Mouse (Mus musculus) layer of hippocampus, adult 8-10 months (tissue): ENCODE results near the gene Catsper3. TPM values are rescaled to one million over a fixed set of nuclear protein-coding genes. Genes with fewer than 3 reads are reported as not detected.

Experiments used
- DNase-seq, 2 experiments: peaks; one replicate each; pipeline ENCODE4 v3.0.0; 2022; ENCODE audit warnings: low spot score in 2 of 2
- total RNA-seq, 4 experiments: library from RNA; stranded (reverse); gene quantifications; 2 replicates each; pipeline ENCODE4 v1.2.4; 2022

The Catsper3 gene
- under 1 TPM; 0.29 to 0.64 (median 0.48) TPM for total RNA-seq

DNA sequence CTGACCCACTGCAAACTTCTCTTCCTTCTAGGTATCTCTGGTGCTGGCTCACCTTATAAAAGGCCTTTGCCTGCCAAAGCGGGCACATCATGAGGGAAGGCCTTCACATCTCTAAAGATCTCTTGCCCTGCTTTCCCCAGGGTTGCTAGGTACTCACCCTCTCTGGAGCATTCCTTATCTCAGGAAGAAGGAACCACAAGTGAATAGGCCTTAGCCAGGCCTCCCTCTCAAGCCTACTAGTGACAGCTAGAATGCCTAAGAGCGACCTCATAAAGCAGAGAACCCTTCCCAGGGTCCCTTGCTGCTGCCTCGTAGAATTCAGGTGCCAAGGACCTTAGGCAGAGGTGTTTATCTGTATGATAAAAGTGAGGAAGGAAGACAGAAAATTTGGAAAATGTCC lies at the start of gene Catsper3:
Gene Catsper3, plus strand, starts transcription at position 301 of the 400 bp plus-strand sequence.
- DNase-seq: no peak

DNA sequence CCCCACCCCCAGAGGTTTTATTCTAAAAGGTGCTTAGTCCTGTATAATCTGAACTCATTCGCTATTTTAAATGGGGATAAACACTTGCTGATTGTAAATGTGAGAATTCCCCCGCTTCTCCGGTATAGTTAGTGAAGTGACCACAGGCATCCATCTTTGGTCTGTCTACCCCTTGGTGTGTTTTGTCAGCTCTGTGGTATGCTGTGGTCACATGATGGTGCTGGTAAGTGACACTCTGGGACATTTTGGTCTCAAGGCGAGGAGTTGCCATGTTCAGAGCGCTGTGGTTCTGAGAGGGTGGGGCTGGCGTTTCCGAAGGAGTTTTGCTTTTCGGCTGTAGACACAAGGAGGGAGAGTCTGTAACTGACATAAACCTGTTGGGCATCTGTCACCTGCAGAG lies 46.5 kb upstream of the Catsper3 start:
- DNase-seq: no peak

DNA sequence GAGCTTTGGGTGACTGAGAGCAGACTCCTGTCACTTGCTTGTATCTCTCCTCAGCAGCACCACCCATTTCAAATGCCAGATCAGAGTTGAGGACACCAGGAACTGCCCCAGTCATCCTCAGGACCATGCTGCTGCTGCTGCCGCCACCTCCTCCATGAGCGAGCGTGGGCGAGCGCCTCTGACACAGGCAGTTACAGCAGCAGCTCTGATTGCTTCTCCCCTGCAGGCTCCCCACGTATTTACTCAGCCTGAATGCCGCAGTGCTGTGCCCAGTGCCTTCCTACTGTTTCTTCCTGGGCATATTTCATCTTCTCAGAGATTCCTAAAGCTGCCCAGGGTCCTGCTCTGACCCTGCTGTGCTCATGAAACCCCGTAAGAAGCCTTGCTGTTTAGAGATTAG lies 42.1 kb upstream of the Catsper3 start:
- DNase-seq: no peak

DNA sequence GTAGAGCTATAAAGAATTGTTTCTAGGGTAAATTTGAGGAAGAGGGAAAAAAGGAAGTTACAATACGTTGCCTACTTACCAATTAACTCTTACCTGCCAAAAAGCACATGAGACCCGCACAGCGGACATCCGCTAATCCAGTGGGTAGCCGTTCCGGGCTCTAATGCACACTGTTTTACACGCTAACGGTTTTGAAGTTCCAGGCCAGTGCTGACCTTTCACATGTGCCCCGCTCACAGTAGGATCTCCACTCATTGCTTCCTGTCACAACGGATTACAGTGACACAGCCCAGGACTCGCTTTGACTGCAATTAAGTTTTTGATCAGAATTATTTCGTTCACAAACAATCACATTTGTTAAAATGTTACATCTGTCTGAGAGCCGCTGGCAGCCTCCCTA lies 30.0 kb upstream of the Catsper3 start:
- DNase-seq: no peak

DNA sequence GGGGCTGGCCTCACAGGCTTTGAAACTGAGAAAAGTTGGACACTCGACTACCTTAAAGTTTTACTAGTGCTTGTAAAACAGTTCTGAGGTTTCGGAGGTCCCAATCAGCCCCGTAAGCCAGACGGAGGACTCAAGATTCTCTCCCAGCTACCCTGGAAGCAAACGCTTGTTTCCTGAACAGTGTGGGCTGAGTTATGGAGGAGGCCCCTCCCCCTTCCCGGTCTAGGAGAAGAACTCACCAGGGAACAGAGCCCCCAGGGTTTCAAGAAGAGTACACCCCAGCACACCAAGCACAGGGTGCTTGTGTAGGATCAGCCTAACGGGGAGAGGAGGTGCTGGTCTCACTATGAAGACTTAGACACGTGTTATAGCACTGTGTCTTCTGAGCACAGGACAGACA lies 27.6 kb upstream of the Catsper3 start:
- no peak for DNase-seq

DNA sequence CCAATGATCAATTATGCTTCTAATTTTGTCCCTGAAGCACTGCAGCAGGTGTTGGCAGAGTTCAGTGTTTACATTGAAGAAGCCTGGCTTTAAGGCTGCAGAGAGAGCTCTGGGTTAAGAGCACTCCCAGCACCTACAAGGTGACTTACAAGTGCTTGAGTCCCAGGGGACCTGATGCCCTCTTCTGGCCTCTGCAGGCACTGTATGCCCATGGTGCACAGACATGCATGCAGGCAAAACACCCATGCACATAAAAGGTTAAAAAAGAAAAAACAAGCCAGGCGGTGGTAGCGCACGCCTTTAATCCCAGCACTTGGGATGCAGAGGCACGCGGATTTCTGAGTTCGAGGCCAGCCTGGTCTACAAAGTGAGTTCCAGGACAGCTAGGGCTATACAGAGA lies 26.7 kb upstream of the Catsper3 start:
- DNase-seq: no peak

DNA sequence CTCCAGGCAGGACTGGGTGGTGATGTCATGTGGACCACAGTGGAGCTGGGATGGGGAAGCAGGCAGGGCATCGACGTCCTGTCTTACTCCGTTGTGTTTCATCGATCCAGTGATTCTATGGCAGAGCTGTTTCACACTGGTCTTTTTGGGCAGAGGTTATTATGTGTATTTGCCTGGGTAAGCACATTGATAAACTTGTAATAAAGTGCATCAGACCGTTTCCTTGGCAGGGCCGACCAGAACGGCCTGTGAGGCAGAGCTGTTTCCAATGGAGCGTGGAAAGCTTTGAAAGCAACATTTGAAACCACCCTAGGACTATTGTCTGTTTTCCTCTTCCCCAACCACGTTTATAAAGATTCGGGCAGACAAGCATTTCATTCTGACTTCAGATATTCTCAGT lies 23.8 kb upstream of the Catsper3 start:
- no peak for DNase-seq

DNA sequence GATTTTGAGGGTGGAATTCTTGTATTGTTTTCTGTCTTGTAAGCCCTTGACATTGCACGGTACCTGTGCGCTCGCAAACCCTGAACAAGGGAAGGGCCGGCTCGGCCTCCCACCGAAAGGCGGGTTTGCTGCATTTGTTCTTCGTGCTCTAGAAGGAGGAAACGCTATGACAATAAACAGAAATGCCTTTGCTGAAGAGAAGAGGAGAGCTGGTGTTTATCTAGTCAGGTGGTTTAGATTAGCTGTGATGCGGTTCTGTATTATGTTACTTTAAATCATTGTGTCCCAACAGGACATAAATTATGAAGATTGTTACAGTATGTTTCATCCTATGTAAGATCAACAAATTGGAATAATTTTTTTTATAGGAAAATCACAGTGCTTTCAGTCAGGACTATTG lies 22.9 kb upstream of the Catsper3 start:
- DNase-seq: no peak

DNA sequence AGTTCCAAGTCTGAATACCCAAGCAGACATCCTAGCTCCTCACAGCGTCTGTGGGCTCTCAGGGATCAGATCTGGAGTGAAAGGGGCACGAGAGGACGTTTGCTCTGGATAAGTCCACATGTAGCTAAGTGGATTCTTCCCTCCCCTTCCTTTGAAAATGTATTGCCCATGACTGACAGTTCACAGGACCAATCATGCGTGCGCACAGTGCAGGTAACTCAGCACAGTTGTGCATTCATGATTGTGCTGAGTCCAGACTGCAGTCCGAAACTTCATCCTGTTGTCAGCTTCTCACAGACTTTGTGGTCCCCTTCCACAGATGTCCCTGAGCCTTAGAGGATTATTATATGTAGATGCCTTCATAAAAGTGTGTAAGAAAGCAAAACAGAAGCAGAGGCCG lies 10.0 kb upstream of the Catsper3 start:
- DNase-seq: no peak

DNA sequence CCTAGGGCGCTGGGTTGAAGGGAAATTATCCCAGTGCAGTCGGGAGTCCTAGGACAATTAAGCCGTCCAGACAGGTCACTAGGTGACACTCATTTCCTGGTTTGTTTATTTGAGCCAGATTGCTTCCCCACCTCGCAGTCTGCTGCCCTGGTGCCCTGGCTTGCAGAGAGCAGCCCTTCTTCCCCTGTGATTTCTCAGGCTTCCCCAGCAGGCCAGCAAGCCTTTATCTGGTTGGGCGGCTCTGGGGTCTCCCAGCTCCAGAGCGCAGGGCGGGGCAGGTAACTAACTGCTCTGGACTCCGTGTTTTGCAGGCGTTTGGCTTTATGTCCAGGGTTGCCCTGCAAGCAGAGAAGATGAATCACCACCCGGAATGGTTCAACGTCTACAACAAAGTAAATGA lies 9.3 kb upstream of the Catsper3 start:
- no peak for DNase-seq

DNA sequence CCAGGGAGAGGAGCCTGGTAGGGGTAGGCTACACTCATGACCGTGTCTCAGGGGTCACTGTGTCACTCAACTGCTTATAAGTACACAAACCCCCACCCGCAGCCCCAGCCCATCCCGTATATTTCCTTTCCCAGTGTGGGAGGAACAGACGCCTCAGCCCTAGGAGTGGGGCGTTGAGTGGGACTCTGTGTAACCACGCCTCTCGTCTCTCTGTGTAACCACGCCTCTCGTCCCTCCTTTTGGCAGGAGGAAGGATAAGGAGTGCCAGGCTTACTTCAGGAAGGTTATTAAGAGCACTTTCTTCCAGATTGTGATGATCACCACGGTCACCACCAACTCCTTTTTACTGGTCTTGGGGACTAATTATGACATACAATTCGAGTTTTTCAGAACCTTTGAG lies 1.8 kb downstream of the Catsper3 start:
- no peak for DNase-seq

DNA sequence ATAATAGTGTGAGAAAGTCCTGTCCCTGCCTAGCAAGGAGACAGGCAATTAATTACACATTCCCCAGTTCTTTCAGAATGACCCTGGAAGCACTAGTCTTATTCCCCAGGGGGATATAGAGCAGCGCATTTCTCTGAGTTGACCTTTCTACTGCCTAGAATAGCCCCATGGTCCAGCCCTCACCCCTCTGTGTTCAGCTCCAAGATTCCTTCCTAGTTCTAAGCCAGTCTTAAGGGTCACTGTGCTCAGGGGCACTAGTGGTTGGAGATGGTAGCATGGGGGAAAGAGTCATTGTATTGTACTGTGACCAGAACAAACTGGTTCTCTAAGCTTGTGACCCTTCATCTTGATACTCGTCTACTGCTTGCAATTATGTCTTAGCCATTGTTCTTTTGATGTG lies 16.9 kb downstream of the Catsper3 start:
- no peak for DNase-seq

DNA sequence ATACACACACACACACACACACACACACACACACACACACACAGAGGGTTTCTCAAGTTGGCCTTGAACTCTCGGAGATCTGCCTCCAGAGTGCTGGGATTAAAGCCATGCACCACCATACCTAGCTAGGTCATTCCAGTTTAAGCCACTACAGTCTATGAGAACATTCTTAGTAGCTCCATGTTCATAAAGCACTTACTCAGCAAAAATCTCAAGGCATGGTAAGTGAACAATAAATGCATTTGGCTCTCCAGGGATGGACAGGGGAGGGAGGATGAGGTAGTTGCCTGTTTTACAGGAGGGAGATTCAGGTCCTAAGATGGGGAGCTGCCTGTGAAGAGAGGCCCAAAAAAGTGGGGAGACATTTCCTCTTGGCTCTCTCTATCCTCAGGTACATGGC lies 19.6 kb downstream of the Catsper3 start:
- no peak for DNase-seq

DNA sequence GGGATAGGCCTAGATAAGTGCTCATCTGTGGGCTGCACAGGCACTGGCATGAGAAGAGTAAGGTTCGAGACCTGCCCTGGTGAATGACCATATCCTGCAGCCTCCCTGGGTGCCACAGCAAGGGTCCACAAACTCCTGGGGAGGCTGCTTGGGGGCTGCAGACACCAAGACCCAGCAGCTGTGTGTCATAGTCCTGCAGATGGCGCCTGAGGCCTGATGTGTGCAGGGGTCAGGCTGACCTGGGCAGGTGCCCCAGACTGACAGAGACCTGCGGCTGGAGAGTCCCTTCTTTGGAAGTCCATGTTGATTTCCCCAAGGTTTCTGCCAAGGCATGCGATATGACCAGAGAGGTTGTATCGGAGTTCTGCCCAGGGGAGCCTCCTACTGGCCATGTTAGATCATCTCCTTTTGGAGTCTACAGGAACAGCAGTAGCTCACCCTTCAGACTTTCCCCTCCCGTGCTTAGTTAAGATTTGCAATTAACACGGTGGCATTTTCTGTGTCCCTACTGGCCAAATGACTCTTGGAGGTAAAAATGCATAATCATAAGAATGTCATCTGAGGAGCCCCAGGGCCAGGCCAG lies 24.8 kb downstream of the Catsper3 start:
- no peak for DNase-seq

DNA sequence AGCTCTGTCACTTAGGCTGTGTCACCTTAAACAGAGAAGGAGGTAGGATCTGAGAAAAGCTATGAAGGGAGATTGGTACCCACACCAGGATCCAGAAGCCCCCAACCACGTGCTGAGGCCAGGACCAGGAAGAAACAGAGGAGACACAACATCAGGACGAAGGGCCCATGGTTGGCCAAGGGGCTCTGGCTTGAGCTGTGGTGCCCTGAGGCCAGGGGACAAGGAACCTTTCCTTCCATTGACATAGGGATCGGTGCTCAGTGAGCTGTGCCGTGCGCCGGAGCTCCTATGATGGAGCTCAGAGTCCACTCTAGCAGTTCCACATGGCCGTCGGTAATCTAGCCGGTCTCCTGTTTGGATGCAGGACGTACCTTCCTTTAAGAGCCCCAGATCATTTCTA lies 25.3 kb downstream of the Catsper3 start:
- DNase-seq: no peak

DNA sequence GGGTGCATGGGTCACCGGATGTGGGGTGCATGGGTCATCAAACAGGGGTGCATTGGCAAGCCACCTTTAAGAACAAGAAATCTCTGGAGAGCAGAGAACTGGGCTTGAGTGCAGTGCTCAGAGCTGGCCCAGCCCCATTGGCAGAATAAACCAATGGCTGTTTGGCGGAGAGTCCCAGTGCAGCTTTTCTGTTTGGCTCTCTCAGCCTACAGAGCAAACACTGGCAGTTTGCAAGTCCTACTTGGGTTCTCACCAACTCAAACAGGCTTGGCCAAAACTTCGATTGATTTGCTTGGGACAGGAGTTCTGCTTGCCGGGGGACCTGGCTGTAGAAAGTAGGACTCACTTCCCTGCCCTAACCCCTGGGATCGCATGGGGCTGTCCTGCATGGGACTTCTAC lies 26.6 kb downstream of the Catsper3 start:
- peak in 1 of 2 experiments; percentile 20 for DNase-seq

DNA sequence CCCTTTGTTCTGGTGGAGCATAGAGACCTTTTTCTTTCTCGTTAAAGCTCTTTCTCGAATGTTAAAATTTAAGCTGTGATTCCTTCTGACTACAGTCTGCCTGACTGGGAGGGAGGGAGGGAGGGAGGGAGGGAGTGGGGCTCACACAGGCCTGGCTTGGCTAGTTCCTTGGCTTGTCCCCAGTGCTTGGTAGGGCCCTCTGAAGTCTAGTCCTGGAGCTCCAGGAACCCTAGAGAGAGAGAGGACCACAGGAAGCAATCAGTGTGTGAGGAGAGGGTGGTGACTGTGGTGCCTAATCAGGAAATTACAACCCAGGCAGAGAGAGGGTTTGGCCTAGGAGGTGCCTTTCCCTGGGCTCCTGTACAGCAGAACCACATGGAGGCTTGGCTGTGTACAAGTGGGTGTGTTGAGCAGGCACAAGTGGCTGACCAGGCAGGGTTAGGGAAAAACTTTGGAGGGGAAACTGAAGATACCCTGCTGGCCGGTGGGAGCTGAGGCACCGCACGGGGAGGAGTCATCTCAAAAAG lies 29.2 kb downstream of the Catsper3 start:
- no peak for DNase-seq

DNA sequence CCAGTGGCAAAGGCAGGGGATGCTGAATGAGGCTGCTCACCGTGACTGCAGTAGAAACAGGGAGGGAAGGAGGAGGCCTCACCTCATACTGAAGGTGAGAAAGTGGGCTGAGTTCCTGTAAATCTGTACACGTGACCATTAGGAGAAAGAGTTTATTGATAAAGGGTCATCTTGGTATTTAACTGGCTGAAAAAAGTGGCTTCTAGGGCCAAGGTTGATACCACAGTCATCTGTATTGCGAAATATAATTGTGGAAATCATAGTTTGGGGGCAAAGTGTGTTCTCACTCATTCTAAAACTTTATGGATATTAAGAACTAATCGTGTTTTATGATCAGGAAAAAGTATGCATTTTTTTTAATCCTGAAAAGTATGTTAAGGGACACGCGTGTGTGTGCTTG lies 30.5 kb downstream of the Catsper3 start:
- no peak for DNase-seq

DNA sequence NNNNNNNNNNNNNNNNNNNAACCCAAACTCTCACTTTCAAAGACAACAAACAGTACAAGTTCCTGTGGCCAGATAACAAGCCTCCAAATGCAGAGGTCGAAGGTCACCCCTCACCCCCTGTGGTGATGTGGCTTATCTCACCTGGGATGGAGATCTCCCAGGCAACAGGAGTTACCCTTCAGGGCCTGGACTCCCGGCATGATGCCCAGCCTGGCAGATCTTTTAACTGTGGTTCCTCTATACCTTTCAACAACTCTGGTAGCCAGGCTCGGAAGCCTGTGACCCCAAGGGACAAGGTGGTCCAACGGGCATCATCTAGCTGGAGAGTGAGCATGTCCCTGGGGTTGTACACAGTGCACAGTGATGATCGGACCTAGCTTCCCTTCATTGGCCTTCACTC lies 38.1 kb downstream of the Catsper3 start:
- DNase-seq: no peak

DNA sequence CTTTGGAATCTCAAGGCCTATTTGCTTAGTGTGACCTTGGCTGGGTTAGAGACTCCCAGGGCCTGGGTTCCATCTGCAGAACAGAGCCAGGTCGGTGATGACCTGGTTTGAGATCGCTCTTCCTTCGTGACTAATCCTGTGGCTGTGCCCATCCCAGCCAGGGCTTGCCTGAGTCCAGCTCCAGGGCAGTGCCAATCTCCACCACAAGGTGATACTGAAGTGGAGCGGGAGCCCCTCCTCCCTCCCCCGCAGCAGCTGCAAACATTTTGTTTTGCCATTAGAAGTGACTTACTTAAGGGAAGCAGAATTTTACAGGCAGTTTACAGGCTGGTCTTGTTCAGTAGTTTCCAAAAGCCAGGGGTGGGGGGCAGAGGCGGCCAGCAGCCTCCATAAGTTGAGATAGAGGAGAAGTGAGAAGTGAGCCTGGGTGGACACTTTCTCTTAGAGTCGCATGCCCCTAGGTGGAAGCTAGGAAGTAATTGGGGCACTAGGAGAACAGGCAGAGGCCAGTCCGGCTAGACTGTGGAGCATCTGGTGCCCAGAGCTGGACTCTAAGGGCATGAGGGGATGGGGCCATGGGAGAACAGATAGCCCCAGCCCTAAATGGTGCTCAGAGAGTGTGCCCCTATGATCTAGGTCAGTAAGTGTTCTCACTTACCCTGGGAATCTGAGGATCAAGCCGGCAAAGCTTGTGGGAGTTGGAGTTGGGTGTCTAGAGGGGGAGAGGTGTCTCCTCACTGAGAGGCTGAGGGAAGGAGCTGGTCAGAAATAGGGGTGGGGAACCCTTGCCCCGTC lies 40.0 kb downstream of the Catsper3 start:
- no peak for DNase-seq

DNA sequence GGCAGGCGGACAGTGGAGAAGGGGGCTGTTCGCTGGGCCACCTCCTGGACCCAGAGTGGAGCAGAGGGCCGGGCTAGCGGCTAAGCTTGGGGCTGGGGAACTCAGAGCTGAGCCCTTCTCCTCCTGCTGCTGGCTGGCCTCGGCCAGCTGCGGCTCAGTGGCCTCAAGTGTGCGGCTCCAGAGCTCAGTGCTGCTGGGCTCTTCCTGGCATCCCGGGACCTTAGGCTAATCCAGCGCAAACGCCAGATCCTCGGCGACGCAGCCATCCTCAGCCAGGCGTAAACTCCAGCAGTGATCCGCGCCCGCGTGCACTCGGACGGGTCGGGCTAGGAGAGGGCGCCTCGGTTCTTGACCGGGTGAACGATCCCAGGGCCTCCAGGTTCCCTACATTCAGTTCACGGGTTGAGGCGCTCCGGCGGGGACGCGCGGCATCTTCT lies 40.9 kb downstream of the Catsper3 start:
- no peak for DNase-seq

DNA sequence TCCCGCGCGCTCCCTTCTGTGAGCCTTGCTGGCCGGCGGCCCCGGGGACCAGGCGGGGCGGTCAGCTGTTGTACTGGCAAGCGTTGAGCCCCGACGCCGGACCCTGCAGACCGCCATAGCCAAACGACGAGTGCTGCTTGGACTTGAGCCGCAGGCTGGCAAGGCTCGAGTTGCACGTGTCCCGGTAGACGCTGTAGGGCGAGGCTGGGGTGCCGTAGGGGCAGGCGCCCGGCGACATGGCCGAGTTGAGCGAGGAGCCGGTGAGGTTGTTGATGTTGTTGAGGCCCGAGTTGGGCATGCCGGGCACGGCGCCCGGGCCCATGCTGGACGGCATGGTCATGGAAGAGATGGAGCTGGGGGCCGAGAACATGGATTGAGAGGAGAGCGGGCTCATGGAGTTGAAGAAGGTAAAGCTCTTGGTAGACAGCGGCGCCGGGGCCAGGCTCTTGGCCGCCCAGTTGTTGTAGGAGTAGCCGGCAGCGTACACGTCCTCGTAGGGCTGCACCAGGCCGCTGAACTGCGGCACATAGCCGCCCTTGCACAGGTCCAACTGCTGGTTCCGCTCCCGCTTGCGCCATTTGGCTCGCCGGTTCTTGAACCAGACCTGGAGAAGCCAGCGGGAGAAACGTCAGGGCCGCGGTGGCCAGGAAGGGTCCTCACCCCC lies 41.8 kb downstream of the Catsper3 start:
- DNase-seq: no peak
